Mouse (Mus musculus) lung, adult 2 months (tissue): ENCODE measurements around the gene Qrich2.

Experiments
- CTCF ChIP-seq: fragments of 200-500 bp; IDR thresholded peaks from 2 replicates; pipeline ENCODE4 v1.5.1; 2011; ENCODE audit warnings: mild to moderate bottlenecking, low read length, control low read depth; ENCODE audit not compliant: insufficient read depth
- POLR2A ChIP-seq: fragments of 200-500 bp; IDR thresholded peaks from 2 replicates; pipeline ENCODE4 v1.6.1; 2011; ENCODE audit warnings: low read depth, mild to moderate bottlenecking, control low read depth, low read length, borderline replicate concordance; ENCODE audit errors: extremely low read depth

DNA sequence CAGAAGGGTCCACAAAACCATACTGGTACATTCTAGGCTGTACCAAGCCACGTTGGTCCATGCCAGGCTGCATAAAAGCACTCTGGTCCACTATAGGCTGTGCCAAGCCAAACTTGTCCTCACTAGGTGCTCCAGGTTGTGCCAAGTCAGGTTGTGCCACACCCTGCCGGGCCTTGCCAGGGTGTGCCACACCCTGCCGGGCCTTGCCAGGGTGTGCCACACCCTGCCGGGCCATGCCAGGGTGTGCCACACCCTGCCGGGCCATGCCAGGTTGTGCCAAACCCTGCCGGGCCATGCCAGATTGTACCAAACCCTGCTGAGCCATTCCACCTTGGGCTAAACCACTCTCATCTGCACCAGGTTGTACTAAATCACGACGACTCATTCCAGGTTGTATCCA lies 9.8 kb downstream of the Qrich2 start:
- TF ChIP-seq CTCF (no peak), POLR2A (no peak)
